Mouse (Mus musculus): ENCODE data around the gene Slfn9.

- no peak for TF ChIP-seq GATA1 (IDR thresholded peaks at IDR 0.05; ENCODE audit: borderline replicate concordance, low read length)
- TF ChIP-seq FLI1 (IDR thresholded peaks at IDR 0.05; ENCODE audit: low read length): no peak
Measured at GRCm38 (mm10) chr11:83041000-83041399, 49.4 kb upstream of the Slfn9 start.
